Mouse (Mus musculus): ENCODE measurements at regions not wholly inside any gene's neighbourhood (a gene's known extent, or its start where the extent isn't known, plus 50 kb on each side); places are given as distances from the start of the nearest gene placed in this dataset.
"Not testable (repeated sequence)": the region's sequence is repeated elsewhere in the genome, so short reads cannot be mapped to it uniquely, and the experiment has no call there.

GRCm38 (mm10) chr5:52015786-52016185, 174.5 kb downstream of the Dhx15 start:
- DNase-seq (ENCODE audit: low read depth, low spot score): no peak

GRCm38 (mm10) chr5:52010426-52010825, 179.9 kb downstream of the Dhx15 start:
- no peak for DNase-seq (ENCODE audit: low read depth, low spot score)

- DNase-seq (ENCODE audit: low read depth, low spot score): no peak
Observed at GRCm38 (mm10) chr5:52008942-52009341, 181.4 kb downstream of the Dhx15 start.

GRCm38 (mm10) chr5:52006843-52007242, 183.5 kb downstream of the Dhx15 start:
- DNase-seq (ENCODE audit: low read depth, low spot score): no peak

GRCm38 (mm10) chr5:51990847-51991610, 199.3 kb downstream of the Dhx15 start:
- DNase-seq (ENCODE audit: low read depth, low spot score): no peak

- DNase-seq (ENCODE audit: low read depth, low spot score): no peak
Observed at GRCm38 (mm10) chr5:51989396-51989795, 200.9 kb downstream of the Dhx15 start.

GRCm38 (mm10) chr5:51988913-51989312, 201.4 kb downstream of the Dhx15 start:
- DNase-seq (ENCODE audit: low read depth, low spot score): no peak

GRCm38 (mm10) chr5:51984966-51985365, 205.3 kb downstream of the Dhx15 start:
- no peak for DNase-seq (ENCODE audit: low read depth, low spot score)

GRCm38 (mm10) chr5:51982780-51983179, 207.5 kb downstream of the Dhx15 start:
- no peak for DNase-seq (ENCODE audit: low read depth, low spot score)

- no peak for DNase-seq (ENCODE audit: low read depth, low spot score)
Observed at GRCm38 (mm10) chr5:51980901-51981300, 209.4 kb downstream of the Dhx15 start.

- DNase-seq (ENCODE audit: low read depth, low spot score): no peak
Observed at GRCm38 (mm10) chr5:51952499-51952898, 237.8 kb downstream of the Dhx15 start.

GRCm38 (mm10) chr5:51949996-51950395, 240.3 kb downstream of the Dhx15 start:
- no peak for DNase-seq (ENCODE audit: low read depth, low spot score)

- DNase-seq (ENCODE audit: low read depth, low spot score): no peak
Observed at GRCm38 (mm10) chr5:51946062-51946461, 244.3 kb downstream of the Dhx15 start.

- DNase-seq (ENCODE audit: low read depth, low spot score): not testable (repeated sequence)
Observed at GRCm38 (mm10) chr5:51941925-51942291, 248.4 kb downstream of the Dhx15 start.

GRCm38 (mm10) chr5:51941255-51941924, 248.9 kb downstream of the Dhx15 start:
- no peak for DNase-seq (ENCODE audit: low read depth, low spot score)

GRCm38 (mm10) chr5:51938845-51939244, 251.5 kb downstream of the Dhx15 start:
- DNase-seq (ENCODE audit: low read depth, low spot score): no peak

GRCm38 (mm10) chr5:51937320-51937719, 253.0 kb downstream of the Dhx15 start:
- no peak for DNase-seq (ENCODE audit: low read depth, low spot score)

- DNase-seq (ENCODE audit: low read depth, low spot score): no peak
Observed at GRCm38 (mm10) chr5:51935391-51936354, 254.6 kb downstream of the Dhx15 start.

- DNase-seq (ENCODE audit: low read depth, low spot score): no peak
Observed at GRCm38 (mm10) chr5:51934910-51935309, 255.4 kb downstream of the Dhx15 start.

- no peak for DNase-seq (ENCODE audit: low read depth, low spot score)
Observed at GRCm38 (mm10) chr5:51933331-51933730, 257.0 kb downstream of the Dhx15 start.

- DNase-seq (ENCODE audit: low read depth, low spot score): no peak
Observed at GRCm38 (mm10) chr5:51930416-51930815, 259.9 kb downstream of the Dhx15 start.

- DNase-seq (ENCODE audit: low read depth, low spot score): no peak
Observed at GRCm38 (mm10) chr5:51928801-51929200, 261.5 kb downstream of the Dhx15 start.
